Mouse (Mus musculus) embryonic facial prominence, embryonic 14.5 days (tissue): ENCODE measurements around the gene Snrk. TPM values are rescaled to one million over a fixed set of nuclear protein-coding genes. Genes with fewer than 3 reads are reported as not detected.

Experiments
- ATAC-seq: fragments of 200-750 bp; cut with Nextera tagmentation; 2 replicates; pipeline ENCODE4 v1.8.0; 2017; ENCODE audit warnings: low read depth, moderate number of reproducible peaks, moderate TSS enrichment
- DNase-seq: peaks from one replicate; pipeline ENCODE4 v3.0.0-alpha.2; 2015; ENCODE audit warnings: low spot score
- H3K27ac ChIP-seq: fragments of 300-500 bp; sonication (generic); replicated peaks from 2 replicates; pipeline ENCODE4 v1.5.1; 2014; ENCODE audit warnings: low read depth, mild to moderate bottlenecking, low read length, moderate library complexity
- H3K27me3 ChIP-seq: fragments of 300-500 bp; sonication (generic); replicated peaks from 2 replicates; pipeline ENCODE4 v1.6.1; 2014; ENCODE audit warnings: low read length; ENCODE audit not compliant: control insufficient read depth, insufficient read depth
- H3K36me3 ChIP-seq: fragments of 300-500 bp; sonication (generic); 2 replicates; pipeline ENCODE4 v1.6.1; 2014; ENCODE audit warnings: low read length, mixed read lengths; ENCODE audit not compliant: control insufficient read depth, insufficient read depth
- H3K4me1 ChIP-seq: fragments of 300-500 bp; sonication (generic); 2 replicates; pipeline ENCODE4 v1.6.1; 2014; ENCODE audit warnings: antibody characterized with exemption, low read length; ENCODE audit not compliant: control insufficient read depth, insufficient read depth
- H3K4me2 ChIP-seq: fragments of 300-500 bp; sonication (generic); 2 replicates; pipeline ENCODE4 v1.6.1; 2014; ENCODE audit warnings: low read depth, mild to moderate bottlenecking, low read length, moderate library complexity, mixed read lengths
- H3K4me3 ChIP-seq: fragments of 300-500 bp; sonication (generic); 2 replicates; pipeline ENCODE4 v1.5.1; 2014; ENCODE audit warnings: low read depth, mild to moderate bottlenecking, low read length
- H3K9ac ChIP-seq: fragments of 300-500 bp; sonication (generic); 2 replicates; pipeline ENCODE4 v1.6.1; 2014; ENCODE audit warnings: low read depth, mild to moderate bottlenecking, low read length, moderate library complexity, mixed read lengths
- H3K9me3 ChIP-seq: fragments of 300-500 bp; sonication (generic); 2 replicates; pipeline ENCODE4 v1.6.1; 2016; ENCODE audit warnings: low read length; ENCODE audit not compliant: control insufficient read depth
- WGBS: fragments of 180-500 bp; shearing (Covaris S2); extraction: QIAGEN DNeasy Blood & Tissue Kit; methylation state at CpG from one replicate; pipeline ENCODE4 v1.1.7; 2014; 5-methylcytosine and 5-hydroxymethylcytosine counted together
- polyA plus RNA-seq: library from polyadenylated mRNA; unstranded; fragments of >200 nt; fragmentation: Nextera tagmentation; extraction: Ambion mirVana; gene quantifications from 2 replicates; pipeline ENCODE4 v1.2.1, GENCODE M21; 2014

Gene Snrk
- polyA plus RNA-seq, 1 experiment from 2014 or later: 42.4 TPM

DNA sequence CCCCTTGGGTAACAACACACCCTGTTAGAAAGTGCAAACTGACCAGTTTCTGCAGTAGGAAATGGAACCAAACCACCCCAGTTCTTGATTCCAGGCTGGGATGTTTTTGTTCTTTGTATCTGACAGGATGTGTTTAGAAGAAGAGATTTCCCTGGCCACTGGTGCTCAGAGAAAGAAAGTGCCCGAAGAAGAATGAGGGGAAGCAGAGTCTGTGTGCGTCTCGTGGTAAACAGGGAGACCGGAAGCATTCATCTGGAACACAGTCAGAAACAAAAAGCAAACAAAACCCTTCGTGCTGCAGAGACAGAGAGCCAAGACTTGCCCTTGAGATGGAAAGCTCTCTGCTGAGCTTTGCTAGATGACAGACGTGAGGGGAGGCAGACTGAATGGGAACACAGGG, 32.0 kb upstream of the Snrk start:
- no peak for DNase-seq
- peak overlapping the region; percentile 53 for H3K27ac ChIP-seq

GRCm38 (mm10) chr9:122085550-122086205, 31.4 kb upstream of the Snrk start:
- Histone ChIP-seq H3K4me1 (no peaks in the 10 kb centered on the region; the same call in 1 of the 2 replicates), H3K9ac (no peak overlapping the region), H3K9me3 (no peaks in the 10 kb centered on the region), H3K4me2 (no peak overlapping the region), H3K4me3 (no peak overlapping the region), H3K27ac (peak overlapping the region; percentile 53; the same call in 1 of the 2 replicates), H3K36me3 (no peaks in the 10 kb centered on the region), H3K27me3 (no peaks in the 10 kb centered on the region)
- no peak for ATAC-seq
- WGBS: 66% methylated on average over 3 of the region's 3 CpGs
- no peak for DNase-seq

More for the DNA sequence above, 32.0 kb upstream of the Snrk start:
- H3K4me3 ChIP-seq: no peak overlapping the region
- H3K9ac ChIP-seq: no peak overlapping the region
- H3K4me1 ChIP-seq: no peaks in the 10 kb centered on the region; the same call in 1 of the 2 replicates
- no peaks in the 10 kb centered on the region for H3K9me3 ChIP-seq
- H3K27me3 ChIP-seq: no peaks in the 10 kb centered on the region
- H3K36me3 ChIP-seq: no peaks in the 10 kb centered on the region
- ATAC-seq: no peak
- H3K4me2 ChIP-seq: no peak overlapping the region
- 29% methylated on average over 6 of the region's 6 CpGs for WGBS

GRCm38 (mm10) chr9:122087086-122087485, 30.0 kb upstream of the Snrk start:
- 86% methylated on average over 6 of the region's 6 CpGs for WGBS
- no peak overlapping the region for H3K4me2 ChIP-seq
- H3K9ac ChIP-seq: no peak overlapping the region
- H3K27ac ChIP-seq: no peak overlapping the region
- no peak for DNase-seq
- no peaks in the 10 kb centered on the region for H3K9me3 ChIP-seq
- H3K4me1 ChIP-seq: peaks cover 2% of the 10 kb centered on the region; the same call in 1 of the 2 replicates
- H3K27me3 ChIP-seq: no peaks in the 10 kb centered on the region
- H3K36me3 ChIP-seq: no peaks in the 10 kb centered on the region
- H3K4me3 ChIP-seq: no peak overlapping the region
- ATAC-seq: no peak

DNA sequence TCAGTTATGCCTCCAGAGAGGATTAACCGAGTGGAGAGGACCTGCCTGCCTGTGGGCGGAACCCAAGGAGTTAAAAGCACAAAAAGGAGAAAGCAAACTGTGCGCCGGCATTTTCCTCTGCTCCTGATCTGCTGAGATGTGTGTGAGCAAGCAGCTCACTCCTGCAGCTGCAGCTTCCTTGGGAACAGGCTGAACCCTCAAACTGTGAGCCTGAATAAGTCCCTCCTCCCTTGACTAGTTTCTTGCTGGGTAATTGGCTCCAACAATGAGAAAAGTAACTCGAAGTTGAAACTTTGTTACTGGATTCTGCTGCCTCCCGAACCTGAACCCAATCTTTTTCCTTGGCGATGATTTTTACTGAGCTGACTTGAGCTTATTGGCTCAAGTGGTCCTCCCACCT, 25.9 kb upstream of the Snrk start:
- no peaks in the 10 kb centered on the region for H3K9me3 ChIP-seq
- H3K4me1 ChIP-seq: 0 out of 2 replicates have a peak, but pooled peaks cover 4% of the 10 kb centered on the region
- H3K27ac ChIP-seq: no peak overlapping the region
- no peak overlapping the region for H3K9ac ChIP-seq
- H3K4me3 ChIP-seq: no peak overlapping the region
- DNase-seq (no peak), ATAC-seq (no peak)
- no peaks in the 10 kb centered on the region for H3K27me3 ChIP-seq
- H3K4me2 ChIP-seq: no peak overlapping the region
- 62% methylated on average over 7 of the region's 7 CpGs for WGBS
- no peaks in the 10 kb centered on the region for H3K36me3 ChIP-seq

GRCm38 (mm10) chr9:122091782-122092228, 25.3 kb upstream of the Snrk start:
- H3K27ac ChIP-seq: no peak overlapping the region
- 0 out of 2 replicates have a peak, but pooled peaks cover 4% of the 10 kb centered on the region for H3K4me1 ChIP-seq
- H3K36me3 ChIP-seq: no peaks in the 10 kb centered on the region
- DNase-seq (peak; percentile 58), ATAC-seq (no peak)
- no peak overlapping the region for H3K4me2 ChIP-seq
- no peaks in the 10 kb centered on the region for H3K9me3 ChIP-seq
- no peak overlapping the region for H3K4me3 ChIP-seq
- no peaks in the 10 kb centered on the region for H3K27me3 ChIP-seq
- WGBS: 52% methylated on average over 5 of the region's 5 CpGs
- no peak overlapping the region for H3K9ac ChIP-seq

DNA sequence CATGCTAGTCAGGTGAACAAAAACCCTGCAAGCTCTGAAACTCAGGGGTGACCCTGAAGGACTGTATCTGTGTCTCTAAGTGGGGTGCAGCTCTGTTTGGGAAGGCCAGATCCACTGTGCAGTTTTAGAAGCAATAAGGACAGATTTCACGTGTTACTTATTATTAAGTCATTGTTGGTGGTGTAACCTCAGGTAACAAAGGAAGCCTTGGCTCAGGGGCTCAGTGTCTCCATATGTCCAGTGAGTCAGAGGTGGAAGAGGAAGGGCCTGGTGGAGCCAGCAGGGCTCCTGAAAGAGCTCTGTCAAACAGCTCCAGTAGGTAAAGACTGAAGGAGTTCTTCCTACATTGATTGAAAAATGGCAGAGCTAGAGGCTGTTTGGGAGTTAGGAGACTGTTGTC, 22.9 kb upstream of the Snrk start:
- H3K27ac ChIP-seq: no peak overlapping the region
- DNase-seq: no peak
- H3K9ac ChIP-seq: no peak overlapping the region
- H3K4me1 ChIP-seq: 0 out of 2 replicates have a peak, but pooled peaks cover 4% of the 10 kb centered on the region
- no peaks in the 10 kb centered on the region for H3K36me3 ChIP-seq
- no peaks in the 10 kb centered on the region for H3K9me3 ChIP-seq
- no peak overlapping the region for H3K4me3 ChIP-seq
- no peaks in the 10 kb centered on the region for H3K27me3 ChIP-seq
- whole genome bisulfite sequencing: 82% methylated on average over 1 of the region's 1 CpGs
- no peak overlapping the region for H3K4me2 ChIP-seq
- ATAC-seq: no peak

GRCm38 (mm10) chr9:122096822-122097511, 20.1 kb upstream of the Snrk start:
- H3K4me3 ChIP-seq: no peak overlapping the region
- H3K27me3 ChIP-seq: no peaks in the 10 kb centered on the region
- DNase-seq (no peak), ATAC-seq (no peak)
- 88% methylated on average over 5 of the region's 5 CpGs for WGBS
- no peaks in the 10 kb centered on the region for H3K9me3 ChIP-seq
- 0 out of 2 replicates have a peak, but pooled peaks cover 3% of the 10 kb centered on the region for H3K4me1 ChIP-seq
- no peak overlapping the region for H3K4me2 ChIP-seq
- H3K36me3 ChIP-seq: no peaks in the 10 kb centered on the region
- no peak overlapping the region for H3K27ac ChIP-seq
- H3K9ac ChIP-seq: no peak overlapping the region

DNA sequence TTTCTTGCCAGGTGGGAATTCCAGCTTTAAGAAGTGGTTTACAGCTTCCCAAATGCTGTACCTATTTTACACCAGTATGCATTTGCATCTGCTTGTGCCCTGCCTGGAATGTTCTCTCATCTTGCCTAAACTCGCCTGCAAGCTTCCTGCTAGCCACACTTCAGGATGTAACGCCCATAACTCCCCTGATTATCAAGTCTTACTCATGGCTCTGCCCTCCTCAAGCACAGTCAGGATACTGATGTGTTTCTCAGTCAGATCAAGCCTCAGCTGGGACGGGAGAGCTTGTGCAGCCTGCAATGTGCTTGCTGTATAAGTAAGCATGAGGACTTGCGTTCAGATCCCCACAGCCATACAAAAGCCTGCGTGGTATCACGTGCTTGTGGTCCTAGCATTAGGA, 19.5 kb upstream of the Snrk start:
- 51% methylated on average over 6 of the region's 6 CpGs for WGBS

More for the DNA sequence above, 19.5 kb upstream of the Snrk start:
- no peak for ATAC-seq
- Histone ChIP-seq H3K9ac (no peak overlapping the region), H3K27ac (no peak overlapping the region), H3K4me1 (no peaks in the 10 kb centered on the region), H3K27me3 (no peaks in the 10 kb centered on the region), H3K4me2 (no peak overlapping the region), H3K9me3 (no peaks in the 10 kb centered on the region), H3K4me3 (no peak overlapping the region), H3K36me3 (no peaks in the 10 kb centered on the region)
- DNase-seq: no peak
